18 mouse cellular contexts compared by ENCODE assay signal in genomic region chr5:104025245-104025854, GRCm38 (mm10). TPM values are rescaled to one million over a fixed set of nuclear protein-coding genes. Genes with fewer than 3 reads are reported as not detected.
DNase-seq lines count a peak whose midpoint lies in the region; ATAC-seq and TF ChIP-seq lines count a peak whose summit lies in the region.
"Had no signal": no experiment of that assay in that cellular context is flagged by ENCODE, and none has a peak within 500 bp of the region (broad histone marks: within the 10 kb centered on the region; RNA-seq: fewer than 3 reads in every experiment).

No protein-coding gene starts in this region.

- no peak for TF ChIP-seq CTCF in lung, adult 2 months (IDR thresholded peaks at IDR 0.05; ENCODE audit: insufficient read depth, low read length)
- no peak for TF ChIP-seq CTCF in small intestine, adult 2 months (IDR thresholded peaks at IDR 0.05; ENCODE audit: extremely low read depth, insufficient read length, insufficient replicate concordance, low read depth, low read length)

- intact Hi-C loops in heart, postnatal 10 days (cut with DNase I): no loop called here

- WGBS in lung, adult 2 months: 49% methylated on average over 17 of the region's 17 CpGs
- whole genome bisulfite sequencing in small intestine, adult 2 months: 16% methylated on average over 17 of the region's 17 CpGs
- WGBS in forebrain, embryonic 15.5 days: 50% methylated on average over 17 of the region's 17 CpGs

- peak overlapping the region; percentile 80 for H3K27ac ChIP-seq in small intestine, adult 2 months (ENCODE audit: insufficient read depth, low read depth, low read length)
- H3K27ac ChIP-seq in forebrain, embryonic 15.5 days (replicated peaks): no peak overlapping the region
- H3K27ac ChIP-seq: kidney, embryonic 15.5 days; limb, embryonic 13.5 days; midbrain, embryonic 12.5 days; neural tube, embryonic 12.5 days had no signal

- no peak overlapping the region for H3K4me3 ChIP-seq in lung, adult 2 months (replicated peaks; ENCODE audit: extremely low read depth, low read depth, low read length)
- peak overlapping the region; percentile 10 for H3K4me3 ChIP-seq in small intestine, adult 2 months (ENCODE audit: low read depth, low read length)
- no peak overlapping the region for H3K4me3 ChIP-seq in forebrain, embryonic 15.5 days
- H3K4me3 ChIP-seq: kidney, embryonic 15.5 days; limb, embryonic 13.5 days; midbrain, embryonic 12.5 days; neural tube, embryonic 12.5 days had no signal

- no peak overlapping the region for H3K4me2 ChIP-seq in forebrain, embryonic 15.5 days (replicated peaks)
- H3K4me2 ChIP-seq: kidney, embryonic 15.5 days; limb, embryonic 13.5 days; midbrain, embryonic 12.5 days; neural tube, embryonic 12.5 days had no signal

- TF ChIP-seq POLR2A in lung, adult 2 months (IDR thresholded peaks at IDR 0.05; ENCODE audit: borderline replicate concordance, extremely low read depth, low read depth, low read length): no peak
- TF ChIP-seq POLR2A in small intestine, adult 2 months (IDR thresholded peaks at IDR 0.05; ENCODE audit: low read depth, low read length): no peak

- no peaks in the 10 kb centered on the region for H3K27me3 ChIP-seq in small intestine, adult 2 months (ENCODE audit: control insufficient read depth, insufficient read depth, low read length)
- H3K27me3 ChIP-seq in forebrain, embryonic 15.5 days: peaks cover 9% of the 10 kb centered on the region; the same call in 1 of the 2 replicates
- H3K27me3 ChIP-seq: kidney, embryonic 15.5 days had no signal

- no peak for ATAC-seq in forebrain, embryonic 15.5 days (replicated peaks)

- peaks cover 7% of the 10 kb centered on the region for H3K4me1 ChIP-seq in lung, adult 2 months (ENCODE audit: control insufficient read depth, insufficient read depth, low read length)
- H3K4me1 ChIP-seq in small intestine, adult 2 months (ENCODE audit: control insufficient read depth, insufficient read depth, insufficient read length, low read length): peaks cover 22% of the 10 kb centered on the region; the same call in 1 of the 2 replicates
- peaks cover 7% of the 10 kb centered on the region; the same call in 1 of the 2 replicates for H3K4me1 ChIP-seq in forebrain, embryonic 15.5 days

- no peaks in the 10 kb centered on the region for H3K9me3 ChIP-seq in forebrain, embryonic 15.5 days
- H3K9me3 ChIP-seq: kidney, embryonic 15.5 days; limb, embryonic 13.5 days; midbrain, embryonic 12.5 days; neural tube, embryonic 12.5 days had no signal

- peak; percentile 20 for DNase-seq in adrenal gland, postnatal 10 days
- DNase-seq in adrenal gland, adult 18-20 months (ENCODE audit: low spot score in 2 of 2): no peak
- DNase-seq in lung, adult 2 months: peak; percentile 26
- no peak for DNase-seq in lung, postnatal 25 days (ENCODE audit: low spot score)
- peak; percentile 29 to 30 for DNase-seq in heart, postnatal 10 days
- no peak for DNase-seq in cerebellum, adult 8-10 months
- DNase-seq: adrenal gland, postnatal 36 days; cerebellum, adult 11 months; retina, postnatal 1 day; thymus, adult 2 months had no signal

- no peaks in the 10 kb centered on the region for H3K36me3 ChIP-seq in small intestine, adult 2 months (ENCODE audit: control insufficient read depth, insufficient read depth, low read length)
- no peaks in the 10 kb centered on the region for H3K36me3 ChIP-seq in forebrain, embryonic 15.5 days
- H3K36me3 ChIP-seq: kidney, embryonic 15.5 days; limb, embryonic 13.5 days; midbrain, embryonic 12.5 days; neural tube, embryonic 12.5 days had no signal

- no peak overlapping the region for H3K9ac ChIP-seq in forebrain, embryonic 15.5 days (replicated peaks)
- H3K9ac ChIP-seq: kidney, embryonic 15.5 days; limb, embryonic 13.5 days; midbrain, embryonic 12.5 days; neural tube, embryonic 12.5 days had no signal

RNA-seq across cellular contexts. Expression of gene Hsd17b11, which starts 3.6 kb away (rescaled TPM):
- 10 to 100 TPM; 58.6 to 77.1 TPM for total RNA-seq in adrenal gland, postnatal 10 days (2021)
- total RNA-seq in adrenal gland, adult 18-20 months (2021): 10 to 100 TPM; 61.8 to 73.0 TPM
- 39.8 and 53.1 TPM in 2 replicates for polyA plus RNA-seq in lung, adult 2 months (2012; rRNA removed)
- 10 to 100 TPM; 29.4 to 31.6 TPM for total RNA-seq in heart, postnatal 10 days (2021)
- 46.9 and 109 TPM in 2 replicates for polyA plus RNA-seq in small intestine, adult 2 months (2012; rRNA removed)
- 1.1 and 1.8 TPM in 2 replicates for polyA plus RNA-seq in forebrain, embryonic 15.5 days (2015; fragmentation: Nextera tagmentation; extraction: Ambion mirVana)

RNA-seq across cellular contexts. Expression of gene Nudt9, which starts 20.8 kb away (rescaled TPM):
- total RNA-seq in adrenal gland, postnatal 10 days (2021): 10 to 100 TPM; 52.0 to 53.2 TPM
- total RNA-seq in adrenal gland, adult 18-20 months (2021): 10 to 100 TPM; 56.9 to 61.9 TPM
- polyA plus RNA-seq in lung, adult 2 months (2012; rRNA removed): 51.1 and 61.6 TPM in 2 replicates
- total RNA-seq in heart, postnatal 10 days (2021): 10 to 100 TPM; 45.8 to 46.6 TPM
- polyA plus RNA-seq in small intestine, adult 2 months (2012; rRNA removed): 24.6 and 58.0 TPM in 2 replicates
- polyA plus RNA-seq in forebrain, embryonic 15.5 days (2015; fragmentation: Nextera tagmentation; extraction: Ambion mirVana): 56.6 and 61.3 TPM in 2 replicates

RNA-seq across cellular contexts. Expression of gene Hsd17b13, which starts 48.1 kb away (rescaled TPM):
- 100 to 1,000 TPM in 1 of 2 experiments, 10 to 100 TPM in 1; 59.3 to 169 TPM for total RNA-seq in adrenal gland, postnatal 10 days (2021)
- not detected for total RNA-seq in adrenal gland, adult 18-20 months (2021)
- polyA plus RNA-seq in lung, adult 2 months (2012; rRNA removed): 0.14 TPM in 1 of 2 replicates, not detected in the other
- not detected for total RNA-seq in heart, postnatal 10 days (2021)
- 5.7 and 6.0 TPM in 2 replicates for polyA plus RNA-seq in small intestine, adult 2 months (2012; rRNA removed)
- not detected in 2 replicates for polyA plus RNA-seq in forebrain, embryonic 15.5 days (2015; fragmentation: Nextera tagmentation; extraction: Ambion mirVana)
- total RNA-seq: layer of hippocampus, postnatal 10 days had no signal
- polyA plus RNA-seq: hindbrain, embryonic 11.5 days; limb, embryonic 13.5 days; midbrain, embryonic 12.5 days; neural tube, embryonic 12.5 days; thymus, adult 2 months had no signal

RNA-seq across cellular contexts. Expression of gene Gm17660, which starts 52.1 kb away (rescaled TPM):
- total RNA-seq in adrenal gland, postnatal 10 days (2021): not detected
- not detected for total RNA-seq in adrenal gland, adult 18-20 months (2021)
- polyA plus RNA-seq in lung, adult 2 months (2012; rRNA removed): not detected in 2 replicates
- not detected for total RNA-seq in heart, postnatal 10 days (2021)
- polyA plus RNA-seq in small intestine, adult 2 months (2012; rRNA removed): not detected in 2 replicates
- polyA plus RNA-seq in forebrain, embryonic 15.5 days (2015; fragmentation: Nextera tagmentation; extraction: Ambion mirVana): 0.47 TPM in 1 of 2 replicates, not detected in the other
- total RNA-seq: adrenal gland, postnatal 36 days; layer of hippocampus, postnatal 10 days had no signal
- polyA plus RNA-seq: hindbrain, embryonic 11.5 days; limb, embryonic 13.5 days; midbrain, embryonic 12.5 days; neural tube, embryonic 12.5 days; thymus, adult 2 months had no signal

Comparison
In these comparisons a context has a peak if more than half of its experiments do, and no peak if none do; other contexts are left out.
1. DNase-seq: peak in adrenal gland, postnatal 10 days (single experiment), lung, adult 2 months (single experiment) and heart, postnatal 10 days (2 of 2); none in adrenal gland, adult 18-20 months (0 of 2), lung, postnatal 25 days (single experiment) and cerebellum, adult 8-10 months (single experiment).
2. RNA of gene Hsd17b13, which starts 48.1 kb away (total RNA-seq): 59.3 to 169 TPM in adrenal gland, postnatal 10 days; not detected in adrenal gland, adult 18-20 months and not detected in heart, postnatal 10 days; every median in the first group is over 10 times any median in the second.